Mouse (Mus musculus) c-Kit-positive CD71-negative TER-119-negative erythroid progenitor cells, embryonic 14.5 days (primary cell): ENCODE results near the gene Vash2.
"Not testable (repeated sequence)": the region's sequence is repeated elsewhere in the genome, so short reads cannot be mapped to it uniquely, and the experiment has no call there.

Experiments
- DNase-seq: peaks from one replicate; pipeline ENCODE4 v3.0.0-alpha.2; 2013; ENCODE audit warnings: low read depth

Vash2 gene

GRCm38 (mm10) chr1:190927311-190927710 lies 51.8 kb downstream of the Vash2 start:
- DNase-seq = no peak

- not testable (repeated sequence) for DNase-seq
These were observed 54.3 kb downstream of the Vash2 start, which contains the start of gene Angel2 for GRCm38 (mm10) chr1:190924812-190925211. Gene Angel2, plus strand, starts transcription at chr1:190925112.

GRCm38 (mm10) chr1:190919725-190920469 lies 59.2 kb downstream of the Vash2 start:
- DNase-seq = no peak

DNA sequence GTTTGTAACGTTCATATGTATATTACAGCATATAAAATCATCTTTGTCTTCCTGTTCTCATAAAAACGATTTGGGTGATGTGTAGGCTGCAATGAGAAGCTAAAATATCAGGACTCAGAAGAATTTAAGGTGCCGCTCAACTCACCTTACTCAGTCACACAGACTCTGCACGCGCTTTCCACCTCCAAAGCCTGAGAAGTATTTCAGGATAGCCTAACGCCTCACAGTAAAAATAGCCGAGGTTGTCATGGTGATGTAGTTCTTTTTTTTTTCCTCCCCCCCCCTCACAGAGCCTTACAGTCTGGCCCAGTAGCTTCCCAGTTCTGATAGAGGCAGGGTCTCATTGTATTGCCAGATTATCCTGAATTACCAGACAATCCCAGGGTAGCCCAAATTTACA lies 60.2 kb downstream of the Vash2 start:
- DNase-seq = no peak

DNA sequence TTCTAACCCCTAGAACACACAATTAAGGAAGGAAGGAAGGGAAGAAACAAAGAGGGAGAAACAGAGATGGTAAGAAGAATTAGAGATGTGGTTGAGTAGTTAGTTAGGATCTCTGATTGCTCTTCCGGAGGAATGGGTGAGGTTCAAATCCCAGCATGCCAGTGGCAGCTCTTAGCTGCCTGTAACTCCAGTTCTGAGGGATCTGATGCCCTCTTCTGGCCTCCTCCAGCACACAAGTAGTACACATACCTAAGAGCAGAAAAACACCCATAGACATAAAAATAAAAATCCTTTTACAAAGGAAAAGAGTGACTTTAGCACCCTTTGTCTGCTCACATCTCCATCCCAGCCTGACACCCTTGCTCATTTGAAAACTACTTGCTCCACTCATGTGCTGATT lies 66.5 kb downstream of the Vash2 start:
- DNase-seq = no peak

- peak; percentile 56 for DNase-seq
These were observed 67.5 kb downstream of the Vash2 start, which contains the start of gene Rps6kc1 for GRCm38 (mm10) chr1:190911415-190912123. Gene Rps6kc1, minus strand, starts transcription at chr1:190911770.

- no peak for DNase-seq
These were observed 68.3 kb downstream of the Vash2 start for GRCm38 (mm10) chr1:190910836-190911235.

DNA sequence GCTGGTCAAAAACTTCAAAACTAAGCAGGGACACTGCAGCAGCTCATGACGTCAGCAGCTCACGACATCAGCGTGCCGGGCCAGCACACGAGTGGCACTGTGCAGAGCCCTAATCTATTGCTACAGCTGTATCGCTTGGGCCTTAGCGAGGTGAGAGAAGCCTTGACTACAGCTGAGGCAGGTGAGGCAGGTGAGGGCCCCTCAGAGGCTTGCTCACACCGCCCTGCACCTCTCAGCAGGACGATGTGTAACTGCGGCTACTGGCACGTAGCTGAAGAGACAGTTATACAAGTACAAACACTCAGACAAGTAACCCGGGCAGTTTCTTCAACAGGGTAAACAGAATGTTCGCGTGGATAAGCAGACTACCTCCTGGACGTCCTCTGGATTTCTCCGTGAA lies 74.4 kb downstream of the Vash2 start:
- no peak for DNase-seq

DNA sequence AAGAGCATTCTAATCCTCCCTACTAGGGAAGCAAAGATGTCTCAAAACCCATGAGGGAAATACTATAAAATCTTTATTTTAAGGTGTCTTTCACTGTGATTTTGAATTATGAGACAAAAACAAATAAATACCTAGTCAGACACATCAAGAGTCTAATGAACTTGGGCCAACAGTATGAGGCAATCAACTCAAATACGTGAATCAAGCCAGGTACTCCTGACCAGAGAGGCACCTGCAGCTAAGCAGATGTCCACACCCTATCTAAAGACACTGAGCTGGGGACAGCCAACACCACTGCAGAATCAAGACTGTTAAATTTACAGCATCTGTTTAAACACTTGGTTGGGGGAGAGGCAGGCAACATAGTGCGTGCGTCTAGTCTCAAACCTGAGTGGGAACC lies 75.0 kb downstream of the Vash2 start:
- no peak for DNase-seq

DNA sequence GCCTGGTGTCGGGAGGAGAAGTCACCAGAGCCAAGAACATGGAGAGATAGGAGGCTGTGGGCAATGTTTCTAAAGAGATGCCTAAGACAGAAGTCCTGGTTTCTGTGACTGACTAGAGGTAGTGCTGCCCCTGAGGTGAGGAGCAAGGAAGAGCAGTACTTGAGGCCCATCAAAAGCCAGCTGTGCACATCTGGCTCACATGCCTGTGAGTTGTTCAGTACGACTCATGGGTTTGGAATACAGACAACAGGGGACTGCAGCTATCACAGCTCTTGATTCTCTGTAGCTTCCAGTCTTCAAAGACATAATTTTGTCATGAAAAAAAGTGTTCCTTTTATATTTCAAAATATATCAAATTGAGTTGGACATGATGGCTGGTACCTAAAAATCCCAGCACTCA lies 78.0 kb downstream of the Vash2 start:
- DNase-seq = no peak

DNA sequence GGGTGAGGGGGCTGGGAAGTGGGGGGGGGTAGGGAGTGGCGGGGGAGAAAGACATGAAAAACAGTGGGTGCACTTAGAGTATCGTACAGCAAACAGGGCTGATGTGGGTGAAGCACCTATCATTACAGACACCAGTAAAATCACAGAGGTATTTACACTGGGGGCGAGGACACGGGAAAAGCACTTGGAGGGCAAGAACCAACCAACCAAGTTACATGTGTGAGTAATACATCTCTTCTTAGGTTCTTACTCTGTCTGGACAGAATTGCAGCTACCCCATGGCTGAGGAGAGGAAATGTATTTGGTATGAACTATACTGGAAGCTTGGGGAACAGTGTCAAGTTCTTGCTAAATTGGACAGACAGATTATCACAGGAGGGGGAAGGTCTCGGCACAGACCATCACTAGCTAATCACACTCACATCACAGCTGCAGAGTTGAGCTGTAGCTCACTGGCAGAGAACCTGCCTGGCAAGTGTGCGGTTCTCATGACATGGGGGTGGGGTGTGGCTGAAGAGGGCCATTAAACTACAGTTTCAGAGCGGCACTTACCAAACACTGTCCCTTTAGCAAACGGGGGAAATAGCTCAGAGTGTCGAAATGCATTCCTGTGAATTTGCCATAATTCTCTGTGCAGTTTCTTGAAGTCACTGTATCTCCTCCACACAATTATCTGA lies 80.1 kb downstream of the Vash2 start:
- no peak for DNase-seq

GRCm38 (mm10) chr1:190898186-190898585 lies 80.9 kb downstream of the Vash2 start:
- no peak for DNase-seq
